Mouse (Mus musculus) layer of hippocampus, adult 18-20 months (tissue): ENCODE measurements around the gene Zfp131. TPM values are rescaled to one million over a fixed set of nuclear protein-coding genes. Genes with fewer than 3 reads are reported as not detected.
A peak's percentile ranks its signal among the peaks of the same experiment; 100 is the strongest.
"Not testable (repeated sequence)": the region's sequence is repeated elsewhere in the genome, so short reads cannot be mapped to it uniquely, and the experiment has no call there.

Experiments used
- DNase-seq, 2 experiments: peaks; one replicate each; pipeline ENCODE4 v3.0.0; 2022; ENCODE audit warnings: low spot score in 2 of 2
- long read RNA-seq: library from polyadenylated mRNA; stranded (forward); transcript quantifications from one replicate; pipeline ENCODE4 v2.0.0, GENCODE M21; 2021
- total RNA-seq, 2 experiments: library from RNA; stranded (reverse); gene quantifications; 2 replicates each; pipeline ENCODE4 v1.2.3; 2021

The Zfp131 gene
- 10 to 100 TPM; 42.3 to 42.8 TPM for total RNA-seq
- long read RNA-seq, partial matches to known transcripts = 14 of 36 reads
- long read RNA-seq, other reads (novel, unspliced or antisense) = 18 of 36 reads

DNA sequence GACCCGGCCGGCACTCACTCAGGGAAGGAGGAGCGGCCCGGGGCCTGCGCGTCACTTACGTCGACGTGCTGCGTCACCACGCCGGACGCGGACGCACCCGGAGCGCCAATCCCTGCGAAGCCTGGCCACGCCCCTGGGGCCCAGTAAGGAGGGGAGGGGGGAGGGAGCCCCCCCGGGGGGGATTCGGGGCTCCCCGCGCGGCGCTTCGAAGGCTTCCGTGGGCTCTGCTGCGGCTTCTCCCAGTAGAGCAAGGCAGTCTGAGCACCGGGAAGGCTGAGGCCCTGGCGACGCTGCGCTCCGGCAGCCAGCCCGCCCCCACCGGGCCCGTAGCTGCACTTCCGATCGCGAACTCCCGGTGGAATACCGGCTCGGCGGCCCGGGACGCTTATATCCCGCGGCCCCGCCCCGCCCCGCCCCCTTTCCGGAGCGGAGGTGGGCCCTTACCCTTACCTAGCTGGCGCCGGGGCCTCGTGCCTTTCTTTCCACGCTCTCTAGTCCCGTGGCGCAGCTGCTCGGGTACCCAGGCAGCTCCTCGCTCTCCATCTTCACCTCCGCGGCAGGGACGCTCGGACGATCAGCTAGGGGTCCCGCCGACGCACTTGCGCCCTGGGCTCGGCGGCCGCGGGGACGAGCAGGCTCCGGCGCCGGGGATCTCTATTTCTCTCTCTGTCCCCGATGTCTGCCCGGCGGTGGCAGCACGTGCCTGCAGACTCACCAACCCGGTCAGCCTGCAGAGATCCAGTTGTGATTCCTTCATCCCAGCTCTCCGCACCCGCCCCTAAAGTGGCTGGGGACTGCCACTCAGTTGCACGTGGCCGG is at the start of gene Zfp131:
TSS of gene Zfp131 (minus strand) at position 129 of the 819 bp plus-strand sequence.
- DNase-seq = peak; percentile 93 to 95

DNA sequence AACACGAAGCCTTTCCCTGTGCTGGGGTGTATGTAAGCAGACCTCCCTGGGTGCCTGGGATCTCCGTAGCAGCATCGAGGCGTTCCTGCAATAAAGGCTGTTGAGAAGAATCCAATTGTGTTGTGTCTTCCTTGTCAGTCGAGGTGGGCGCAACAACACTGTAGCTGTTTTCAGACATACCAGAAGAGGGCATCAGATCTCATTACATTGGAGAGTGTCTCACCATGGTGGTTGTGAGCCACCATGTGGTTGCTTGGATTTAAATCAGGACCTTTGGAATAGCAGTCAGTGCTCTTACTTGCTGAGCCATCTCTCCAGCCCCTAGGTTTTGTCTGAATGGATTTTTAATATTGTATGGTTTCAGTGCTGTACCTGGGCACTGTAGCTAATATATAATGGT is 49.3 kb upstream of the Zfp131 start:
- peak in 1 of 2 experiments; percentile 12 for DNase-seq

DNA sequence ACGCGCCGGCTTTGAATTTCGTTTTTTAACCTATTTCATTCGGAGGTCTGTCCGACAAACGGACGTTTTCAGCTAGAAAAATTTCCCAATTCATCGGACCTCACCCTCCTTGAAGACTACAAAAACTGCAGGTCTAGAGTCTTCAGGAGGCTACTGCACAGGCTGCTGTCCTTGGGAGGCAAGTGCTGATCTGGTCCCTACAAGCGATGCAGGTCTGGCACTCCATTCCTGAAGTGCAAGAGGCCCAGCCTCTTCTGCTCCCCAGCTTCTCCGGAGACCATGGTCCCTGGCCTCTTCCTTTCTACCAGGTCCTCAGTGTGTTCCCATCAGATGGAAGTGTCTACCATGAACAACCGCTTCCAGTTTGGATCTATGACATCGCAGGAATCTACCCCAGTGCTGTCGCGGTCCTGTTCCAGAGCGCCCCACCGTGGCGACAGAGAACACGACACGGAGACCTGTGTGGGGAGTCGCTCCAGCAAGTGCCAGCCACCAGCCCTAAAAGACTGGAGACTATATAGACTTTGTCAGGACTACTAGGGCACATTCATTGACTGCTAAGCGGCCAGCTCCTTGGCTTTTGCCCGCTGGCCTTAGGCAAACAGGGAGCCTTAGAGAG is 47.1 kb upstream of the Zfp131 start:
- DNase-seq = peak in 1 of 2 experiments; percentile 48

- DNase-seq = peak in 1 of 2 experiments; percentile 11
These were observed 45.7 kb upstream of the Zfp131 start for GRCm38 (mm10) chr13:119836324-119836811.

- peak in 1 of 2 experiments; percentile 25 for DNase-seq
These were observed 44.8 kb upstream of the Zfp131 start, which contains the start of gene D13Ertd608e for GRCm38 (mm10) chr13:119835320-119836056. TSS of gene D13Ertd608e (plus strand) at chr13:119836006.

DNA sequence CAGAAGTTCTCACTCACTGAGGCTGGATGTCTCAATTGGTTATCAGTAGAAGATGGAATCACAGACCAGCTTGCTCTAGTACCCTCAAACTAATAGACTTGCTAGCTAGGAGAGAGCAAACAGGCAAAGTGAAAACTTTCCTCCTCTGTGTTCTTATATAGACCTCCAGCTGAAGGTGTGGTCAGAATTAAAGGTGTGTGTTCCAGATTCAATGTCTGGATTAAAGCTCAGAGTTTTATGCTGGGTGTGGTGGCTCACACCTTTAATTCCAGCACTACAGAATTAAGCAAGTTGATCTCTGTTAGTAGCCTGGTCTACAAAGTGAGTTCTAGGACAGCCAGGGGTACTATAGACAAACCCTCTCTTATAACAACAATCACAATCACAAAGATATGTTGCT is 39.4 kb upstream of the Zfp131 start, which contains the start of gene AF067063:
TSS of gene AF067063 (minus strand) at position 101 of the 400 bp plus-strand sequence.
- not testable (repeated sequence) for DNase-seq

GRCm38 (mm10) chr13:119817579-119818206 is 27.0 kb upstream of the Zfp131 start:
- no peak for DNase-seq

DNA sequence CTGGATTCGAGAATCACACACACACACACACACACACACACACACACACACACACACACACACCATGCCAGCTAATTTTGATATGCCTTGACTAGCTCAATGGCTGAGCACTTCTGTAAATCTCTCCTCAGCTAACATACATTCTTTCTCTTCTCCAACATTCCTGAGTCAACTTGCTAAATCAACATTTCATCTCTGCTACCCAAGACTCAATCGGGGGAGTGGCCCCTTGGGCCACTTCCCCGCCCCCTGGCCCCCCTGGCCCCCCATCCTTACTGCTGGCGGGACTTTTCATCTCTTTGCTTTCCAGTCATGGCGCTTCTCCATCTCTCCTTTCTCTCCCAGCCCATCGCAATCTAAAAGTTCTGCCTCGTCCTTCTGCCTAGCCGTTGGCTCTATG is 26.1 kb upstream of the Zfp131 start:
- DNase-seq = no peak

- DNase-seq = no peak
These were observed 19.3 kb upstream of the Zfp131 start for GRCm38 (mm10) chr13:119810031-119810430.

- DNase-seq = no peak
These were observed 18.2 kb upstream of the Zfp131 start for GRCm38 (mm10) chr13:119808937-119809336.

- no peak for DNase-seq
These were observed 7.0 kb upstream of the Zfp131 start for GRCm38 (mm10) chr13:119797656-119798055.

DNA sequence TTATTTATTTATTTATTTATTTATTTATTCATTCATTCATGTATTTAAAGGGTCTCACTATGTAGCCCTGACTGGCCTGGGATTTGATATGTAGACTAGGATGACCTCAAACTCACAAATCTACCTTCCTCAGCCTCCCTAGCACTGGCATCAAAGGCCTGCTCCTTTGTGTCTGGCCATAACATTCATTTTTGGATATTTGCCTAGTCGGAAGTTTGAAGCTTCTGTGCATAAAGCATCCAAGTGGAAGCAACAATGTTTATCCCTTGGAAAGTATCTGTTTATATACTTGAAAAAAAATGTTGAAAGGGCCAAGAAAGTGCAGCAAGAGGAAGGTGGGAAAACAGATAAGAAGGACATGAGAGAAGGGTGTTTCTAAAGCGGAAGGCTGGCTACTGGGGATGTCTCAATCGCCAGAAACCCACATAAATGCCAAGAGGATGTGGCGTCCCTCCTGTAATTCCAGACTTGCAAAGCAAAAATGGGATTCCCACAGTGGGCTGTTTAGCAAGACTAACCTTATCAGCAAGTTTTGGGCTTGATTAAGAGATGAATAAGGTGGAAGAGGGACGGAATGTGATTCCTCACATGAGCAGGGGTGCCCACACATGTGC is 2.2 kb upstream of the Zfp131 start:
- DNase-seq = no peak

- no peak for DNase-seq
These were observed 969 bp upstream of the Zfp131 start for GRCm38 (mm10) chr13:119791580-119792135.

GRCm38 (mm10) chr13:119789851-119790717 is 605 bp downstream of the Zfp131 start:
- peak; percentile 68 to 75 for DNase-seq

GRCm38 (mm10) chr13:119783581-119783980 is 7.1 kb downstream of the Zfp131 start:
- DNase-seq = no peak

- no peak for DNase-seq
These were observed 22.1 kb downstream of the Zfp131 start for GRCm38 (mm10) chr13:119768541-119768940.

- no peak for DNase-seq
These were observed 24.2 kb downstream of the Zfp131 start for GRCm38 (mm10) chr13:119766480-119766879.

DNA sequence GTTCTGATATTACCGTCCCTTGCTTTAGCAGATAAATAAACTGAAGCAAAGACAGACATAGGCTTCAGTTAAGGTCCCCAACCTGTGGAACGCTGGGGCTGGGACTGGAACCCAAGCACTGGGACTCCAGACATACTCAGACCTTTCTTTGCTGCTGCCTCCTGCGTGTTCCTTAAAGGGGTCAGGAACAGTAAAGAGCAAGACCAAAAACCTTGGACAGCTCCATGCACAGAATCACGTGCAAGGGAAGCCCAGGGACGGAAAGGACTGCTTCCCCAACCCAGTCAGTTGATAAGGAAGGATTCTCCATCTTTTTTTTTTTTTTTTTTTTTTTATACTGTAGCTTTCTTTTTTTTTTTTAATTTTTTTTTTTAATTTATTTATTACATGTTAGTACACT is 33.9 kb downstream of the Zfp131 start:
- no peak for DNase-seq
